Mouse (Mus musculus) CH12.LX (cell line): ENCODE results near the gene Sidt1. TPM values are rescaled to one million over a fixed set of nuclear protein-coding genes. Genes with fewer than 3 reads are reported as not detected.

Experiments used
- DNase-seq: peaks from one replicate; pipeline ENCODE4 v3.0.0-alpha.2; 2013; ENCODE audit errors: extremely low read depth
- H3K27ac ChIP-seq: 2 replicates; pipeline ENCODE4 v1.5.1; 2012; ENCODE audit warnings: low read depth, mild to moderate bottlenecking, control low read depth, moderate library complexity; ENCODE audit not compliant: insufficient read depth
- H3K27me3 ChIP-seq: replicated peaks from 2 replicates; pipeline ENCODE3; 2012; ENCODE audit warnings: inconsistent platforms
- H3K36me3 ChIP-seq, 2 experiments: replicated peaks in 1 of 2; 2 replicates each; pipeline versions ENCODE3 to v1.6.1; 2012; ENCODE audit warnings: inconsistent platforms in 1 of 2, low read length in 1 of 2, mild to moderate bottlenecking in 1 of 2, mixed read lengths in 1 of 2, moderate library complexity in 1 of 2; ENCODE audit not compliant: control insufficient read depth in 1 of 2, insufficient read depth in 1 of 2
- H3K4me1 ChIP-seq, 2 experiments: 2 replicates each; pipeline ENCODE4 v1.6.1; 2012; ENCODE audit warnings: inconsistent platforms in 1 of 2, moderate library complexity in 1 of 2; ENCODE audit not compliant: insufficient read depth in 2 of 2, control insufficient read depth in 1 of 2
- H3K4me2 ChIP-seq: 2 replicates; pipeline ENCODE4 v1.6.1; 2012; ENCODE audit warnings: low read depth, mild to moderate bottlenecking, control low read depth; ENCODE audit not compliant: poor library complexity, insufficient read depth, severe bottlenecking
- H3K4me3 ChIP-seq, 3 experiments: fragments of 150-350 bp in 1 of 3; sonication (generic) in 1 of 3; replicated peaks in 1 of 3; 2 replicates each; pipeline versions ENCODE3 to v1.5.1; 2011 to 2012; ENCODE audit warnings: low read depth in 2 of 3, low read length in 2 of 3, mild to moderate bottlenecking in 2 of 3, moderate library complexity in 2 of 3, control low read depth in 1 of 3, improper control_type of control experiment in 1 of 3, inconsistent platforms in 1 of 3, mixed read lengths in 1 of 3; ENCODE audit not compliant: poor library complexity in 1 of 3
- H3K79me2 ChIP-seq: replicated peaks from 2 replicates; pipeline ENCODE4 v1.6.1; 2012; ENCODE audit warnings: mild to moderate bottlenecking, moderate library complexity; ENCODE audit not compliant: control insufficient read depth, poor library complexity, insufficient read depth, severe bottlenecking; ENCODE audit errors: extremely low read depth
- H3K9ac ChIP-seq: 2 replicates; pipeline ENCODE4 v1.6.1; 2012; ENCODE audit warnings: low read depth, mild to moderate bottlenecking, control low read depth, moderate library complexity; ENCODE audit not compliant: insufficient read depth
- H3K9me3 ChIP-seq: replicated peaks from 2 replicates; pipeline ENCODE3; 2012; ENCODE audit warnings: low read length, inconsistent platforms, mixed read lengths
- BHLHE40 ChIP-seq: IDR thresholded peaks from 2 replicates; pipeline ENCODE4 v1.6.1; 2011; ENCODE audit warnings: mild to moderate bottlenecking, low read depth, low read length, improper control_type of control experiment
- CHD2 ChIP-seq: IDR thresholded peaks from 2 replicates; pipeline ENCODE4 v1.6.1; 2011; ENCODE audit warnings: low read length, improper control_type of control experiment
- E2F4 ChIP-seq: IDR thresholded peaks from 2 replicates; pipeline ENCODE4 v1.6.1; 2011; ENCODE audit warnings: low read depth, low read length, improper control_type of control experiment; ENCODE audit not compliant: insufficient replicate concordance
- ELF1 ChIP-seq: IDR thresholded peaks from 2 replicates; pipeline ENCODE4 v1.6.1; 2014; ENCODE audit warnings: low read depth, mild to moderate bottlenecking, inconsistent platforms, low read length, improper control_type of control experiment
- EP300 ChIP-seq: IDR thresholded peaks from 2 replicates; pipeline ENCODE4 v1.6.1; 2011; ENCODE audit warnings: low read length, improper control_type of control experiment
- ETS1 ChIP-seq: conservative IDR thresholded peaks from 2 replicates; pipeline ENCODE4 v1.6.1; 2012; ENCODE audit warnings: low read depth, mild to moderate bottlenecking, inconsistent platforms, low read length, improper control_type of control experiment, moderate library complexity
- GABPA ChIP-seq: IDR thresholded peaks from 2 replicates; pipeline ENCODE4 v1.6.1; 2012; ENCODE audit warnings: low read depth, low read length, improper control_type of control experiment, inconsistent platforms; ENCODE audit not compliant: insufficient replicate concordance
- HCFC1 ChIP-seq: IDR thresholded peaks from 2 replicates; pipeline ENCODE4 v1.6.1; 2012; ENCODE audit warnings: low read depth, mild to moderate bottlenecking, inconsistent platforms, low read length, improper control_type of control experiment
- JUN ChIP-seq: IDR thresholded peaks from 2 replicates; pipeline ENCODE4 v1.6.1; 2011; ENCODE audit warnings: low read depth, mild to moderate bottlenecking, low read length, improper control_type of control experiment, moderate library complexity; ENCODE audit not compliant: insufficient read depth
- JUND ChIP-seq: conservative IDR thresholded peaks from 2 replicates; pipeline ENCODE4 v1.6.1; 2011; ENCODE audit warnings: low read depth, low read length, improper control_type of control experiment
- KAT2A ChIP-seq: IDR thresholded peaks from 2 replicates; pipeline ENCODE4 v1.6.1; 2012; ENCODE audit warnings: low read length, improper control_type of control experiment, inconsistent platforms; ENCODE audit not compliant: insufficient replicate concordance
- MAX ChIP-seq: IDR thresholded peaks from 2 replicates; pipeline ENCODE4 v1.6.1; 2011; ENCODE audit warnings: low read length, improper control_type of control experiment
- MEF2A ChIP-seq: IDR thresholded peaks from 2 replicates; pipeline ENCODE4 v1.6.1; 2014; ENCODE audit warnings: low read depth, mild to moderate bottlenecking, inconsistent platforms, low read length, improper control_type of control experiment, borderline replicate concordance
- NRF1 ChIP-seq: IDR thresholded peaks from 2 replicates; pipeline ENCODE4 v1.6.1; 2014; ENCODE audit warnings: low read depth, mild to moderate bottlenecking, inconsistent platforms, low read length, improper control_type of control experiment, moderate library complexity
- PAX5 ChIP-seq: IDR thresholded peaks from 2 replicates; pipeline ENCODE4 v1.6.1; 2012; ENCODE audit warnings: low read length, inconsistent platforms, mixed read lengths
- POLR2A ChIP-seq: IDR thresholded peaks from 2 replicates; pipeline ENCODE4 v1.6.1; 2011; ENCODE audit warnings: low read depth, mild to moderate bottlenecking, improper control_type of control experiment, low read length
- RAD21 ChIP-seq: IDR thresholded peaks from 2 replicates; pipeline ENCODE4 v1.6.1; 2011; ENCODE audit warnings: low read depth, mild to moderate bottlenecking, low read length, improper control_type of control experiment, moderate library complexity
- RCOR1 ChIP-seq: conservative IDR thresholded peaks from 2 replicates; pipeline ENCODE4 v1.6.1; 2012; ENCODE audit warnings: low read depth, mild to moderate bottlenecking, inconsistent platforms, low read length, improper control_type of control experiment
- SIN3A ChIP-seq: IDR thresholded peaks from 2 replicates; pipeline ENCODE4 v1.6.1; 2012; ENCODE audit warnings: low read length, improper control_type of control experiment, inconsistent platforms
- TCF12 ChIP-seq: IDR thresholded peaks from 2 replicates; pipeline ENCODE4 v1.6.1; 2014; ENCODE audit warnings: low read depth, mild to moderate bottlenecking, inconsistent platforms, low read length, improper control_type of control experiment
- USF1 ChIP-seq: IDR thresholded peaks from 2 replicates; pipeline ENCODE4 v1.6.1; 2014; ENCODE audit warnings: low read depth, mild to moderate bottlenecking, inconsistent platforms, low read length, improper control_type of control experiment
- ZKSCAN1 ChIP-seq: IDR thresholded peaks from 2 replicates; pipeline ENCODE4 v1.6.1; 2012; ENCODE audit warnings: low read depth, inconsistent platforms, low read length, improper control_type of control experiment, borderline replicate concordance
- ZNF384 ChIP-seq: IDR thresholded peaks from 2 replicates; pipeline ENCODE4 v1.6.1; 2012; ENCODE audit warnings: low read depth, low read length, improper control_type of control experiment, inconsistent platforms
- dilution Hi-C: fragments of 300-500 bp; cut with MboI; formaldehyde crosslinking; loops from 2 replicates; pipeline ENCODE4 v1.14.3; 2020; ENCODE audit warnings: low sequenced_read_pairs; ENCODE audit not compliant: extremely low pct_unique_long_range_greater_than_20kb, extremely low pct_ligation_motif_present
- in situ Hi-C: fragments of 300-500 bp; cut with MboI; formaldehyde crosslinking; loops from 3 replicates; pipeline ENCODE4 v1.14.3; 2019; ENCODE audit warnings: low sequenced_read_pairs, low pct_ligation_motif_present, low pct_unique_long_range_greater_than_20kb, mixed read lengths
- polyA plus RNA-seq: library from polyadenylated mRNA; unstranded; fragments of >175 nt; gene quantifications from 2 replicates; pipeline ENCODE4 v1.2.1, GENCODE M21; 2012; ENCODE audit warnings: low read depth; ENCODE audit not compliant: insufficient read length
- total RNA-seq, 2 experiments: library from RNA; depleted of rRNA; stranded (reverse); fragments of 300-350 nt in 1 of 2; fragments of >200 nt in 1 of 2; gene quantifications; 2 replicates each; pipeline ENCODE4 v1.2.3; 2012 to 2014

The Sidt1 gene
- total and polyA plus RNA-seq, 3 experiments = not detected

DNA sequence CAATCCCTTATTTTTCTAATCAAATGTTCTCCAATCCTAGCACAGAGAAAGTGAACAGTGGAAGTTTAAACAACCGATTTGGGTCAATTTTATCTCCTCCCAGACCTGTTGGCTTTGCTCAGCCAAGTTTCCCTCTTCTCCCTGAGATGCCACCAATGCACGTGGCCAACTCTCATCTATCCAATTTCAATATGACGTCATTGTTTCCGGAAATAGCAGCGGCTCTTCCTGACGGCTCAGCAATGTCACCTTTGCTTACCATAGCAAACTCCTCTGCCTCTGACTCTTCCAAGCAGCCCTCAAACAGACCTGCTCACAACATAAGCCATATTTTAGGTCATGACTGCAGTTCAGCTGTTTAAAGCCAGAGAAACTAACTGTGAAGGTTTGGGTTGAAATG, 111.5 kb downstream of the Sidt1 start:
- Histone ChIP-seq H3K4me3 (no peak overlapping the region), H3K9ac (no peak overlapping the region), H3K9me3 (no peaks in the 10 kb centered on the region), H3K27ac (no peak overlapping the region), H3K4me1 (peaks cover 9 to 15% of the 10 kb centered on the region in 2 experiments; a peak in 3 of 4 replicates), H3K4me2 (no peak overlapping the region), H3K79me2 (no peaks in the 10 kb centered on the region), H3K27me3 (no peaks in the 10 kb centered on the region), H3K36me3 (peaks cover 11 to 47% of the 10 kb centered on the region in 2 experiments)
- dilution Hi-C loops = no loop called here
- peak; percentile 29 for DNase-seq
- TF ChIP-seq MAX (peak; percentile 51; the same call in 1 of the 2 replicates), POLR2A (no peak), JUND (peak; percentile 74), GABPA (no peak), ZNF384 (no peak), MEF2A (peak; percentile 86), ZKSCAN1 (no peak), SIN3A (no peak), CHD2 (no peak), JUN (peak; percentile 64), BHLHE40 (peak; percentile 71), ELF1 (peak; percentile 49; the same call in 1 of the 2 replicates), KAT2A (no peak)
- in situ Hi-C loops = no loop called here

DNA sequence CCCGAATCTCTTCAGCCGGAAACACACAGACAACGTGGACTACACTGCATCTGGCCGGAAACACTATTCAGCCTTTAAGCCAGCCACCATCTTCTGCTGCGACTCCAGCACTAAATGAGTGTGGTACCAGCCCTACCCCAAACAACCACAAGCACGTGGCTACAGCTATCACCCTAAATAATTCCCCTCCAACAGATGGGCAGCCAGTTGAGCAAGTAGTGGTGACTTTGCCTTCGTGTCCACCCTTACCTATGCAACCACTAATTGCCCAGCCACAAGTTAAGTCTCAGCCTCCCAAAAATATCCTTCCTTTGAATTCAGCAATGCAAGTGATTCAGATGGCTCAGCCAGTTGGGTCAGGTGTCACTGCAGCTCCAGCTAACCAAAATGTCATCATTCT, 116.6 kb downstream of the Sidt1 start:
- peaks cover 4 to 18% of the 10 kb centered on the region in 2 experiments; a peak in 3 of 4 replicates for H3K4me1 ChIP-seq
- H3K79me2 ChIP-seq = no peaks in the 10 kb centered on the region
- no peaks in the 10 kb centered on the region for H3K9me3 ChIP-seq
- no peak overlapping the region for H3K4me2 ChIP-seq
- in situ Hi-C loops (no loop called here), dilution Hi-C loops (no loop called here)
- H3K27ac ChIP-seq = no peak overlapping the region
- no peak for DNase-seq
- H3K9ac ChIP-seq = no peak overlapping the region
- no peak for TF ChIP-seq JUN
- TF ChIP-seq NRF1 = no peak
- no peak for TF ChIP-seq EP300
- TF ChIP-seq USF1 = no peak
- no peak for TF ChIP-seq PAX5
- TF ChIP-seq BHLHE40 = no peak
- TF ChIP-seq RCOR1 = no peak
- no peak for TF ChIP-seq E2F4
- no peak for TF ChIP-seq HCFC1
- no peak for TF ChIP-seq MAX
- no peak for TF ChIP-seq ETS1
- no peak for TF ChIP-seq TCF12
- TF ChIP-seq JUND = no peak
- TF ChIP-seq RAD21 = no peak
- TF ChIP-seq, all 38 proteins: peak for 0
- Histone ChIP-seq H3K36me3 (peaks cover 25 to 87% of the 10 kb centered on the region in 2 experiments), H3K4me3 (no peak overlapping the region), H3K27me3 (no peaks in the 10 kb centered on the region)
